Mouse (Mus musculus) hindbrain, embryonic 11.5 days (tissue): ENCODE measurements around the gene Kirrel3. TPM values are rescaled to one million over a fixed set of nuclear protein-coding genes. Genes with fewer than 3 reads are reported as not detected.

Experiments
- ATAC-seq: fragments of 200-750 bp; cut with Nextera tagmentation; 2 replicates; pipeline ENCODE4 v1.8.0; 2017; ENCODE audit warnings: mild to moderate bottlenecking, moderate TSS enrichment, moderate library complexity; ENCODE audit not compliant: low FRiP score
- DNase-seq: peaks from one replicate; pipeline ENCODE4 v3.0.0-alpha.2; 2015; ENCODE audit warnings: low spot score
- H3K27ac ChIP-seq: fragments of 300-500 bp; sonication (generic); 2 replicates; pipeline ENCODE4 v1.5.1; 2014; ENCODE audit warnings: mild to moderate bottlenecking, low read depth, low read length
- H3K27me3 ChIP-seq: fragments of 300-500 bp; sonication (generic); 2 replicates; pipeline ENCODE4 v1.6.1; 2014; ENCODE audit warnings: mild to moderate bottlenecking, low read length, moderate library complexity, mixed read lengths; ENCODE audit not compliant: control insufficient read depth, insufficient read depth
- H3K36me3 ChIP-seq: fragments of 300-500 bp; sonication (generic); 2 replicates; pipeline ENCODE4 v1.6.1; 2014; ENCODE audit warnings: mild to moderate bottlenecking, low read length, moderate library complexity, mixed read lengths; ENCODE audit not compliant: control insufficient read depth, insufficient read depth
- H3K4me1 ChIP-seq: fragments of 300-500 bp; sonication (generic); replicated peaks from 2 replicates; pipeline ENCODE4 v1.6.1; 2014; ENCODE audit warnings: low read length, mixed read lengths; ENCODE audit not compliant: control insufficient read depth, insufficient read depth
- H3K4me2 ChIP-seq: fragments of 300-500 bp; sonication (generic); replicated peaks from 2 replicates; pipeline ENCODE4 v1.6.1; 2014; ENCODE audit warnings: mild to moderate bottlenecking, low read depth, low read length
- H3K4me3 ChIP-seq: fragments of 300-500 bp; sonication (generic); 2 replicates; pipeline ENCODE4 v1.5.1; 2014; ENCODE audit warnings: low read depth, low read length
- H3K9ac ChIP-seq: fragments of 300-500 bp; sonication (generic); 2 replicates; pipeline ENCODE4 v1.6.1; 2014; ENCODE audit warnings: low read depth, low read length
- H3K9me3 ChIP-seq: fragments of 300-500 bp; sonication (generic); 2 replicates; pipeline ENCODE4 v1.6.1; 2016; ENCODE audit warnings: low read length; ENCODE audit not compliant: control insufficient read depth
- WGBS: fragments of 180-500 bp; shearing (Covaris S2); extraction: QIAGEN DNeasy Blood & Tissue Kit; methylation state at CpG from one replicate; pipeline ENCODE4 v1.1.7; 2014; 5-methylcytosine and 5-hydroxymethylcytosine counted together
- polyA plus RNA-seq: library from polyadenylated mRNA; unstranded; fragments of >200 nt; fragmentation: Nextera tagmentation; extraction: Ambion mirVana; gene quantifications from 2 replicates; pipeline ENCODE4 v1.2.1, GENCODE M21; 2014

Gene Kirrel3
- polyA plus RNA-seq, 1 experiment from 2014 or later = 10.6 TPM

DNA sequence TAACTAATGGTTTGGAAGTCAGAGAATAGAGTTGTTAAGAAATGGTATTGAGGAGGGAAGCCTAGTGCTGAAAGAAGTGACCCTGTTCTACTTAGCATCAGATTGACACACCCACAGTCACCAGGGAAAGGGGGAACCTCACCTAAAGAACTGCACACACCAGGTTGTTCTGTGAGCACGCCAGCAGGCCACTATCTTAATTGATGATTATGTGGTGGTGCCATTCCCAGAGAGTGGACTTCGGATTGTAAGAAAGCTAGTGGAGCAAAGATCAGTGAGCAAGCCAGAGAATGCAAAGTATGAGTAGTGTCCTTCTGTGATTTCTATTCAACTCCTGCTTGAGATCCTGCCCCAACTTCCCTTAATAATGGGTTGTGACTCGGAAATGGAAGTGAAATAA lies 19.6 kb upstream of the Kirrel3 start:
- DNase-seq (no peak), ATAC-seq (no peak)
- no peaks in the 10 kb centered on the region for H3K36me3 ChIP-seq
- no peak overlapping the region for H3K4me3 ChIP-seq
- no peaks in the 10 kb centered on the region for H3K4me1 ChIP-seq
- H3K27ac ChIP-seq = no peak overlapping the region
- H3K4me2 ChIP-seq = no peak overlapping the region
- H3K9me3 ChIP-seq = no peaks in the 10 kb centered on the region
- WGBS = 74% methylated on average over 3 of the region's 3 CpGs
- H3K9ac ChIP-seq = no peak overlapping the region
- no peaks in the 10 kb centered on the region for H3K27me3 ChIP-seq

GRCm38 (mm10) chr9:34469180-34469579 lies 16.5 kb upstream of the Kirrel3 start:
- Histone ChIP-seq H3K36me3 (no peaks in the 10 kb centered on the region), H3K4me3 (no peak overlapping the region), H3K4me1 (no peaks in the 10 kb centered on the region), H3K27me3 (no peaks in the 10 kb centered on the region), H3K9me3 (no peaks in the 10 kb centered on the region), H3K9ac (no peak overlapping the region), H3K27ac (no peak overlapping the region), H3K4me2 (no peak overlapping the region)
- DNase-seq (no peak), ATAC-seq (no peak)
- WGBS = 83% methylated on average over 3 of the region's 3 CpGs

DNA sequence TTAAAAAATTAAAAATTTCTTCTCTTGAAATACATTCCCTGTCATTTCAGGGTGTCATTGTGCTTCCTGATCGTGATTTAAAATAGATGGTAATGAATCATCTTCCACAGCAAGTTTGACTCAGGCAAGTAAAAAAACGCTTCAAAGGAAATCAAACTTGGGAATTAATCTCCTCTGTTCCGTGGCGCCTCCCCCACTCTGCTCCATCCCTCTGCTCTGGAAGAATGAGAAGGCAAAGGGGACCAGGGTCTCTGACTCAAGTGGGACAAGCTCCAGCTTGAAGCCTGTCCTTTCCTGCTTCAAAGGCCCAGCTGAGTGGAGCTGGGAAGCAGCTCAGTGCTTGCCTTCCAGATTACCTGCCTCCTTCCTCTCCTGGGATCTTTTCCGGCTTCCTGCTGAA lies 9.5 kb upstream of the Kirrel3 start:
- WGBS = 63% methylated on average over 5 of the region's 5 CpGs
- Histone ChIP-seq H3K4me3 (no peak overlapping the region), H3K36me3 (no peaks in the 10 kb centered on the region), H3K27me3 (no peaks in the 10 kb centered on the region), H3K9ac (no peak overlapping the region), H3K9me3 (no peaks in the 10 kb centered on the region), H3K4me2 (no peak overlapping the region), H3K27ac (no peak overlapping the region), H3K4me1 (no peaks in the 10 kb centered on the region)
- no peak for ATAC-seq
- no peak for DNase-seq

DNA sequence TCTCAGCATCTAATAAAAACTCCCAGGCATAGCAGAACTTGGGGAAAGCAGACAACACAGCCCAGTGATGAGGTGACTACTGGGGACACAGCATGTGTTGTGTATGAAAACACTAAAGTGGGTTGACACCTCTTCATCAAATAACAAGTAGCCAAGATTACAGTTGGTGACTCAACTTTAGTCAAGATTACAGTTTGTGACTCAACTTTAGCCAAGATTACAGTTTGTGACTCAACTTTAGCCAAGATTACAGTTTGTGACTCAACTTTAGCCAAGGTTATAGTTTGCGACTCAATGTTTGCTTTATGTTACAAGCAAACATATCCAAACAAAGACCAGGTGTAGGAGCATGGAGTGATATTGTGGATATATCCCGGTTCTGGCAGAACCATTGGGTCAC lies 7.2 kb upstream of the Kirrel3 start:
- DNase-seq (no peak), ATAC-seq (no peak)
- no peak overlapping the region for H3K4me2 ChIP-seq
- H3K36me3 ChIP-seq = no peaks in the 10 kb centered on the region
- WGBS = 92% methylated on average over 2 of the region's 2 CpGs
- H3K4me1 ChIP-seq = no peaks in the 10 kb centered on the region
- H3K27ac ChIP-seq = no peak overlapping the region
- no peaks in the 10 kb centered on the region for H3K27me3 ChIP-seq
- no peaks in the 10 kb centered on the region for H3K9me3 ChIP-seq
- H3K9ac ChIP-seq = no peak overlapping the region
- no peak overlapping the region for H3K4me3 ChIP-seq

GRCm38 (mm10) chr9:34483236-34483635 lies 2.5 kb upstream of the Kirrel3 start:
- Histone ChIP-seq H3K9me3 (no peaks in the 10 kb centered on the region), H3K4me2 (no peak overlapping the region), H3K4me3 (no peak overlapping the region), H3K27ac (no peak overlapping the region), H3K4me1 (no peaks in the 10 kb centered on the region), H3K36me3 (no peaks in the 10 kb centered on the region), H3K27me3 (peaks cover 7% of the 10 kb centered on the region; the same call in 1 of the 2 replicates), H3K9ac (no peak overlapping the region)
- WGBS = 54% methylated on average over 2 of the region's 2 CpGs
- DNase-seq (peak; percentile 42), ATAC-seq (no peak)

DNA sequence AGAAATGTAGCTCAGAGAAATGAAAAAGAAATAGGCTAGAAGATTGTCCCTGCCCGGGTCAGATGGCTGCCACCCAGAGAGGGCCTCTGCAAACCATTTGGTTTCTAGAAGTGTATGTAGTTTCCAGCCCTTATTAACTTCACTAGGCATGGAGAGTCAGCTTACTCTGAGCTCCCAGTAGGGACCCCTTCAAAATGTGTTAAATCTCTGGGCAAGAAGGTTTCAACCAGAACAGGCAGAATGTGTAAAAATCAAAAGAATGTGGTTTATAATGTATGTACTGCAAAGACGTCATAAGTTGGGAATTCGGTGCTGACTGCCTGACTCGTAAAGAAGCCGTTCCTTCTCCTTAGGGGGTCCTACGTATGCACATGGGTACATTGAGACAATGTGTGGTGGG lies 1.0 kb upstream of the Kirrel3 start:
- no peak overlapping the region for H3K9ac ChIP-seq
- H3K27me3 ChIP-seq = peaks cover 7% of the 10 kb centered on the region
- no peaks in the 10 kb centered on the region for H3K4me1 ChIP-seq
- H3K9me3 ChIP-seq = no peaks in the 10 kb centered on the region
- WGBS = 41% methylated on average over 6 of the region's 6 CpGs
- no peak for DNase-seq
- H3K4me2 ChIP-seq = no peak overlapping the region
- H3K4me3 ChIP-seq = no peak overlapping the region
- ATAC-seq = no peak
- no peak overlapping the region for H3K27ac ChIP-seq
- no peaks in the 10 kb centered on the region for H3K36me3 ChIP-seq

DNA sequence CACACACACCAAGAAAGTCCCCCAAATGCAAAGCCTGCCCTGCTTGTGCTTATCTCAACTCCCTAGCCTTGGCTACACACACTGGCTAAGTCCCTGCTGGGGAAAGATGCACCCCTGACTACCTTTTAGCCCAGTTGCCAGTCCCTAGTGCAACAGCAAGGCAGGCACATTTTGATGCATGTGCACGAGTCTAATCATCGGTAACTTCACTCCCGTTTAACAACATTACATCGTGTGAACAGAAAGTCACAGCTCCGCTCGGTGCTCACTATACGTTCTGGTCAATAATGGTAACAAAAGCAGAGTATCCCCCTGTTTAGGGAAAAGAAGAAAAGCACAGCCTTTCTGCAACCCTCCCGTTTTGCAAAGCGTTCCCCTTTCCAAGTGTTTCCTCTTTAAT lies 2.6 kb downstream of the Kirrel3 start:
- Histone ChIP-seq H3K9me3 (no peaks in the 10 kb centered on the region), H3K27me3 (peaks cover 18% of the 10 kb centered on the region), H3K4me2 (peak overlapping the region; percentile 85), H3K4me3 (peak overlapping the region; percentile 69), H3K36me3 (no peaks in the 10 kb centered on the region), H3K27ac (no peak overlapping the region), H3K9ac (peak overlapping the region; percentile 63), H3K4me1 (no peaks in the 10 kb centered on the region)
- ATAC-seq = peak; percentile 12
- under 1% methylated on average over 9 of the region's 9 CpGs for WGBS
- no peak for DNase-seq

- ATAC-seq (peak; percentile 69), DNase-seq (peak; percentile 82)
- H3K4me1 ChIP-seq = no peaks in the 10 kb centered on the region
- H3K27ac ChIP-seq = no peak overlapping the region
- H3K36me3 ChIP-seq = no peaks in the 10 kb centered on the region
- peaks cover 18% of the 10 kb centered on the region for H3K27me3 ChIP-seq
- H3K9ac ChIP-seq = peak overlapping the region; percentile 63
- peak overlapping the region; percentile 85 for H3K4me2 ChIP-seq
- H3K9me3 ChIP-seq = no peaks in the 10 kb centered on the region
- H3K4me3 ChIP-seq = peak overlapping the region; percentile 69
- under 1% methylated on average over 44 of the region's 53 CpGs for WGBS
These were observed 3.1 kb downstream of the Kirrel3 start for GRCm38 (mm10) chr9:34488700-34489315.

- Histone ChIP-seq H3K9me3 (no peaks in the 10 kb centered on the region), H3K36me3 (no peaks in the 10 kb centered on the region), H3K9ac (peak overlapping the region; percentile 63), H3K4me3 (peak overlapping the region; percentile 69), H3K27ac (no peak overlapping the region), H3K4me1 (no peaks in the 10 kb centered on the region), H3K4me2 (peak overlapping the region; percentile 85), H3K27me3 (peaks cover 18% of the 10 kb centered on the region)
- ATAC-seq (no peak), DNase-seq (no peak)
- WGBS = under 1% methylated on average over 13 of the region's 13 CpGs
These were observed 3.6 kb downstream of the Kirrel3 start for GRCm38 (mm10) chr9:34489316-34489710.
